Mouse (Mus musculus) heart, postnatal 0 days (tissue): ENCODE data around the gene Leng8. TPM values are rescaled to one million over a fixed set of nuclear protein-coding genes. Genes with fewer than 3 reads are reported as not detected.

Experiments
- ATAC-seq: fragments of 200-750 bp; cut with Nextera tagmentation; 2 replicates; pipeline ENCODE4 v1.8.0; 2017; ENCODE audit warnings: low read depth, moderate number of reproducible peaks, moderate library complexity; ENCODE audit not compliant: insufficient read depth
- DNase-seq: peaks from one replicate; pipeline ENCODE4 v3.0.0-alpha.2; 2016; ENCODE audit warnings: low spot score
- H3K27ac ChIP-seq: fragments of 300-500 bp; sonication (generic); 2 replicates; pipeline ENCODE4 v1.5.1; 2014; ENCODE audit warnings: low read depth, mild to moderate bottlenecking
- H3K27me3 ChIP-seq: fragments of 300-500 bp; sonication (generic); 2 replicates; pipeline ENCODE4 v1.6.1; 2014; ENCODE audit warnings: low read length, mixed read lengths; ENCODE audit not compliant: control insufficient read depth, insufficient read depth
- H3K36me3 ChIP-seq: fragments of 300-500 bp; sonication (generic); replicated peaks from 2 replicates; pipeline ENCODE4 v1.6.1; 2014; ENCODE audit warnings: low read length, mixed read lengths; ENCODE audit not compliant: control insufficient read depth, insufficient read depth
- H3K4me1 ChIP-seq: fragments of 300-500 bp; sonication (generic); 2 replicates; pipeline ENCODE4 v1.6.1; 2014; ENCODE audit warnings: antibody characterized with exemption; ENCODE audit not compliant: control insufficient read depth, insufficient read depth
- H3K4me2 ChIP-seq: fragments of 300-500 bp; sonication (generic); 2 replicates; pipeline ENCODE4 v1.6.1; 2014; ENCODE audit warnings: low read depth, mild to moderate bottlenecking, low read length, moderate library complexity
- H3K4me3 ChIP-seq: fragments of 300-500 bp; sonication (generic); 2 replicates; pipeline ENCODE4 v1.5.1; 2014; ENCODE audit warnings: low read depth, low read length
- H3K9ac ChIP-seq: fragments of 300-500 bp; sonication (generic); replicated peaks from 2 replicates; pipeline ENCODE4 v1.6.1; 2014; ENCODE audit warnings: low read depth, low read length, mixed read lengths
- H3K9me3 ChIP-seq: fragments of 300-500 bp; sonication (generic); replicated peaks from 2 replicates; pipeline ENCODE4 v1.6.1; 2016; ENCODE audit warnings: low read length; ENCODE audit not compliant: control insufficient read depth
- CTCF ChIP-seq: IDR thresholded peaks from 2 replicates; pipeline ENCODE4 v1.5.1; 2016; ENCODE audit warnings: antibody characterized with exemption, control low read depth, low read depth
- EP300 ChIP-seq: IDR thresholded peaks from 2 replicates; pipeline ENCODE4 v1.6.1; 2016; ENCODE audit warnings: antibody characterized with exemption, low read depth
- WGBS: fragments of 180-500 bp; shearing (Covaris S2); extraction: QIAGEN DNeasy Blood & Tissue Kit; methylation state at CpG from one replicate; pipeline ENCODE4 v1.1.7; 2014; 5-methylcytosine and 5-hydroxymethylcytosine counted together
- polyA plus RNA-seq: library from polyadenylated mRNA; unstranded; fragments of >200 nt; fragmentation: Nextera tagmentation; extraction: Ambion mirVana; gene quantifications from 2 replicates; pipeline ENCODE4 v1.2.1, GENCODE M21; 2015
- total RNA-seq: library from RNA; depleted of rRNA; stranded (reverse); fragments of >200 nt; gene quantifications from 2 replicates; pipeline ENCODE4 v1.2.3, GENCODE M21; 2014; ENCODE audit warnings: low replicate concordance

Gene Leng8
- total and polyA plus RNA-seq, 2 experiments from 2014 or later: 16.0 to 112 TPM

GRCm38 (mm10) chr7:4145552-4146190 lies 8.8 kb downstream of the Leng8 start:
- H3K4me3 ChIP-seq: no peak overlapping the region
- no peak for ATAC-seq
- WGBS: 61% methylated on average over 6 of the region's 6 CpGs

GRCm38 (mm10) chr7:4146241-4147180 lies 9.7 kb downstream of the Leng8 start:
- Histone ChIP-seq H3K27me3 (0 out of 2 replicates have a peak, but pooled peaks cover 5% of the 10 kb centered on the region), H3K9ac (no peak overlapping the region), H3K4me2 (no peak overlapping the region), H3K4me3 (no peak overlapping the region), H3K9me3 (no peaks in the 10 kb centered on the region), H3K27ac (no peak overlapping the region), H3K4me1 (peaks cover 21% of the 10 kb centered on the region), H3K36me3 (peaks cover 61% of the 10 kb centered on the region)
- ATAC-seq (no peak), DNase-seq (no peak)
- TF ChIP-seq CTCF (no peak), EP300 (no peak)
- WGBS: 86% methylated on average over 20 of the region's 23 CpGs

More at GRCm38 (mm10) chr7:4145552-4146190, 8.8 kb downstream of the Leng8 start:
- H3K4me2 ChIP-seq: no peak overlapping the region
- DNase-seq: peak; percentile 43
- H3K9ac ChIP-seq: no peak overlapping the region
- H3K27me3 ChIP-seq: no peaks in the 10 kb centered on the region
- peak; percentile 70 for TF ChIP-seq CTCF
- no peak for TF ChIP-seq EP300
- peaks cover 69% of the 10 kb centered on the region for H3K36me3 ChIP-seq
- no peaks in the 10 kb centered on the region for H3K9me3 ChIP-seq
- H3K27ac ChIP-seq: no peak overlapping the region
- H3K4me1 ChIP-seq: peaks cover 14% of the 10 kb centered on the region

GRCm38 (mm10) chr7:4147371-4147770 lies 10.5 kb downstream of the Leng8 start:
- TF ChIP-seq CTCF (no peak), EP300 (no peak)
- Histone ChIP-seq H3K9me3 (no peaks in the 10 kb centered on the region), H3K27ac (no peak overlapping the region), H3K4me2 (no peak overlapping the region), H3K4me3 (no peak overlapping the region), H3K9ac (no peak overlapping the region), H3K36me3 (peaks cover 52% of the 10 kb centered on the region), H3K27me3 (0 out of 2 replicates have a peak, but pooled peaks cover 7% of the 10 kb centered on the region), H3K4me1 (peaks cover 21% of the 10 kb centered on the region)
- ATAC-seq: no peak
- 81% methylated on average over 20 of the region's 20 CpGs for WGBS
- no peak for DNase-seq

- H3K27me3 ChIP-seq: 0 out of 2 replicates have a peak, but pooled peaks cover 7% of the 10 kb centered on the region
- H3K4me3 ChIP-seq: no peak overlapping the region
- DNase-seq (no peak), ATAC-seq (no peak)
- H3K4me1 ChIP-seq: peaks cover 21% of the 10 kb centered on the region
- TF ChIP-seq EP300: no peak
- no peak for TF ChIP-seq CTCF
- H3K36me3 ChIP-seq: peaks cover 47% of the 10 kb centered on the region
- no peaks in the 10 kb centered on the region for H3K9me3 ChIP-seq
- no peak overlapping the region for H3K27ac ChIP-seq
- H3K4me2 ChIP-seq: no peak overlapping the region
- H3K9ac ChIP-seq: no peak overlapping the region
- WGBS: 82% methylated on average over 4 of the region's 4 CpGs
Observed at GRCm38 (mm10) chr7:4147836-4148235, 11.0 kb downstream of the Leng8 start.

- 25% methylated on average over 18 of the region's 18 CpGs for WGBS
- Histone ChIP-seq H3K4me2 (peak overlapping the region; percentile 86), H3K27me3 (0 out of 2 replicates have a peak, but pooled peaks cover 7% of the 10 kb centered on the region), H3K9ac (peak overlapping the region; percentile 72), H3K27ac (peak overlapping the region; percentile 91), H3K36me3 (peaks cover 40% of the 10 kb centered on the region), H3K4me3 (peak overlapping the region; percentile 64), H3K4me1 (peaks cover 21% of the 10 kb centered on the region), H3K9me3 (no peaks in the 10 kb centered on the region)
- no peak for DNase-seq
- TF ChIP-seq EP300 (no peak), CTCF (no peak)
- no peak; the same call in 1 of the 2 replicates for ATAC-seq
Observed at GRCm38 (mm10) chr7:4148341-4149208, 11.7 kb downstream of the Leng8 start.
